Mouse (Mus musculus) embryonic facial prominence, embryonic 14.5 days (tissue): ENCODE results near the gene Hic2. TPM values are rescaled to one million over a fixed set of nuclear protein-coding genes. Genes with fewer than 3 reads are reported as not detected.

Source experiments
- ATAC-seq: fragments of 200-750 bp; cut with Nextera tagmentation; 2 replicates; pipeline ENCODE4 v1.8.0; 2017; ENCODE audit warnings: low read depth, moderate number of reproducible peaks, moderate TSS enrichment
- DNase-seq: peaks from one replicate; pipeline ENCODE4 v3.0.0-alpha.2; 2015; ENCODE audit warnings: low spot score
- H3K27ac ChIP-seq: fragments of 300-500 bp; sonication (generic); replicated peaks from 2 replicates; pipeline ENCODE4 v1.5.1; 2014; ENCODE audit warnings: low read depth, mild to moderate bottlenecking, low read length, moderate library complexity
- H3K27me3 ChIP-seq: fragments of 300-500 bp; sonication (generic); replicated peaks from 2 replicates; pipeline ENCODE4 v1.6.1; 2014; ENCODE audit warnings: low read length; ENCODE audit not compliant: control insufficient read depth, insufficient read depth
- H3K36me3 ChIP-seq: fragments of 300-500 bp; sonication (generic); 2 replicates; pipeline ENCODE4 v1.6.1; 2014; ENCODE audit warnings: low read length, mixed read lengths; ENCODE audit not compliant: control insufficient read depth, insufficient read depth
- H3K4me1 ChIP-seq: fragments of 300-500 bp; sonication (generic); 2 replicates; pipeline ENCODE4 v1.6.1; 2014; ENCODE audit warnings: antibody characterized with exemption, low read length; ENCODE audit not compliant: control insufficient read depth, insufficient read depth
- H3K4me2 ChIP-seq: fragments of 300-500 bp; sonication (generic); 2 replicates; pipeline ENCODE4 v1.6.1; 2014; ENCODE audit warnings: low read depth, mild to moderate bottlenecking, low read length, moderate library complexity, mixed read lengths
- H3K4me3 ChIP-seq: fragments of 300-500 bp; sonication (generic); 2 replicates; pipeline ENCODE4 v1.5.1; 2014; ENCODE audit warnings: low read depth, mild to moderate bottlenecking, low read length
- H3K9ac ChIP-seq: fragments of 300-500 bp; sonication (generic); 2 replicates; pipeline ENCODE4 v1.6.1; 2014; ENCODE audit warnings: low read depth, mild to moderate bottlenecking, low read length, moderate library complexity, mixed read lengths
- H3K9me3 ChIP-seq: fragments of 300-500 bp; sonication (generic); 2 replicates; pipeline ENCODE4 v1.6.1; 2016; ENCODE audit warnings: low read length; ENCODE audit not compliant: control insufficient read depth
- WGBS: fragments of 180-500 bp; shearing (Covaris S2); extraction: QIAGEN DNeasy Blood & Tissue Kit; methylation state at CpG from one replicate; pipeline ENCODE4 v1.1.7; 2014; 5-methylcytosine and 5-hydroxymethylcytosine counted together
- polyA plus RNA-seq: library from polyadenylated mRNA; unstranded; fragments of >200 nt; fragmentation: Nextera tagmentation; extraction: Ambion mirVana; gene quantifications from 2 replicates; pipeline ENCODE4 v1.2.1, GENCODE M21; 2014

Gene Hic2
- polyA plus RNA-seq, 1 experiment from 2014 or later, result 3.0 TPM

- no peak for DNase-seq
- H3K36me3 ChIP-seq, result peaks cover 44% of the 10 kb centered on the region
- 93% methylated on average over 9 of the region's 9 CpGs for WGBS
- H3K4me3 ChIP-seq, result no peak overlapping the region
- H3K27me3 ChIP-seq, result no peaks in the 10 kb centered on the region
- no peak overlapping the region for H3K9ac ChIP-seq
- H3K4me2 ChIP-seq, result no peak overlapping the region
- no peak for ATAC-seq
- no peak overlapping the region for H3K27ac ChIP-seq
- H3K4me1 ChIP-seq, result peaks cover 9% of the 10 kb centered on the region; the same call in 1 of the 2 replicates
- no peaks in the 10 kb centered on the region for H3K9me3 ChIP-seq
Observed at GRCm38 (mm10) chr16:17257359-17257821, 24.0 kb downstream of the Hic2 start.

- H3K4me3 ChIP-seq, result no peak overlapping the region
- DNase-seq (no peak), ATAC-seq (no peak)
- H3K9me3 ChIP-seq, result no peaks in the 10 kb centered on the region
- H3K4me1 ChIP-seq, result peaks cover 2% of the 10 kb centered on the region; the same call in 1 of the 2 replicates
- peaks cover 45% of the 10 kb centered on the region for H3K36me3 ChIP-seq
- no peaks in the 10 kb centered on the region for H3K27me3 ChIP-seq
- H3K27ac ChIP-seq, result no peak overlapping the region
- no peak overlapping the region for H3K4me2 ChIP-seq
- 94% methylated on average over 12 of the region's 12 CpGs for WGBS
- no peak overlapping the region for H3K9ac ChIP-seq
Observed at GRCm38 (mm10) chr16:17258917-17259316, 25.5 kb downstream of the Hic2 start.

GRCm38 (mm10) chr16:17261341-17261740, 28.0 kb downstream of the Hic2 start:
- DNase-seq, result no peak
- Histone ChIP-seq H3K9me3 (no peaks in the 10 kb centered on the region), H3K27me3 (no peaks in the 10 kb centered on the region), H3K36me3 (peaks cover 41% of the 10 kb centered on the region), H3K4me1 (no peaks in the 10 kb centered on the region), H3K9ac (no peak overlapping the region), H3K27ac (no peak overlapping the region), H3K4me3 (no peak overlapping the region), H3K4me2 (no peak overlapping the region)
- ATAC-seq, result no peak
- WGBS, result 80% methylated on average over 1 of the region's 1 CpGs

- no peak overlapping the region for H3K9ac ChIP-seq
- no peaks in the 10 kb centered on the region for H3K4me1 ChIP-seq
- no peak overlapping the region for H3K4me2 ChIP-seq
- 0 out of 2 replicates have a peak, but pooled peaks cover 9% of the 10 kb centered on the region for H3K36me3 ChIP-seq
- no peaks in the 10 kb centered on the region for H3K27me3 ChIP-seq
- no peak for ATAC-seq
- no peak overlapping the region for H3K27ac ChIP-seq
- no peak for DNase-seq
- peaks cover 5% of the 10 kb centered on the region for H3K9me3 ChIP-seq
- no peak overlapping the region for H3K4me3 ChIP-seq
- WGBS, result 87% methylated on average over 3 of the region's 3 CpGs
Observed at GRCm38 (mm10) chr16:17266113-17266512, 32.7 kb downstream of the Hic2 start.

- no peaks in the 10 kb centered on the region for H3K4me1 ChIP-seq
- peaks cover 5% of the 10 kb centered on the region for H3K9me3 ChIP-seq
- H3K27me3 ChIP-seq, result no peaks in the 10 kb centered on the region
- DNase-seq (no peak), ATAC-seq (no peak)
- H3K9ac ChIP-seq, result no peak overlapping the region
- H3K4me2 ChIP-seq, result no peak overlapping the region
- no peak overlapping the region for H3K4me3 ChIP-seq
- no peaks in the 10 kb centered on the region for H3K36me3 ChIP-seq
- H3K27ac ChIP-seq, result no peak overlapping the region
- WGBS, result 84% methylated on average over 5 of the region's 5 CpGs
Observed at GRCm38 (mm10) chr16:17267937-17268336, 34.6 kb downstream of the Hic2 start.

- Histone ChIP-seq H3K4me2 (no peak overlapping the region), H3K9me3 (peaks cover 5% of the 10 kb centered on the region), H3K27me3 (no peaks in the 10 kb centered on the region), H3K4me1 (no peaks in the 10 kb centered on the region), H3K36me3 (no peaks in the 10 kb centered on the region), H3K9ac (no peak overlapping the region), H3K4me3 (no peak overlapping the region), H3K27ac (no peak overlapping the region)
- no peak for DNase-seq
- ATAC-seq, result no peak
- 94% methylated on average over 5 of the region's 5 CpGs for WGBS
Observed at GRCm38 (mm10) chr16:17269872-17270271, 36.5 kb downstream of the Hic2 start.

GRCm38 (mm10) chr16:17271124-17271523, 37.8 kb downstream of the Hic2 start:
- no peak overlapping the region for H3K4me3 ChIP-seq
- H3K4me1 ChIP-seq, result no peaks in the 10 kb centered on the region
- no peak overlapping the region for H3K4me2 ChIP-seq
- no peaks in the 10 kb centered on the region for H3K27me3 ChIP-seq
- H3K36me3 ChIP-seq, result no peaks in the 10 kb centered on the region
- no peak for DNase-seq
- no peak overlapping the region for H3K9ac ChIP-seq
- H3K9me3 ChIP-seq, result peaks cover 5% of the 10 kb centered on the region
- no peak for ATAC-seq
- no peak overlapping the region for H3K27ac ChIP-seq
- 64% methylated on average over 4 of the region's 4 CpGs for WGBS

- Histone ChIP-seq H3K4me1 (peaks cover 4% of the 10 kb centered on the region; the same call in 1 of the 2 replicates), H3K9ac (no peak overlapping the region), H3K27me3 (peaks cover under 1% of the 10 kb centered on the region; the same call in 1 of the 2 replicates), H3K36me3 (no peaks in the 10 kb centered on the region), H3K4me2 (no peak overlapping the region), H3K4me3 (no peak overlapping the region), H3K27ac (no peak overlapping the region), H3K9me3 (peaks cover 5% of the 10 kb centered on the region)
- ATAC-seq (no peak), DNase-seq (no peak)
- 75% methylated on average over 6 of the region's 6 CpGs for WGBS
Observed at GRCm38 (mm10) chr16:17271856-17272255, 38.5 kb downstream of the Hic2 start.

GRCm38 (mm10) chr16:17275721-17276120, 42.3 kb downstream of the Hic2 start, which contains the start of gene Tmem191c:
Gene Tmem191c, plus strand, starts transcription at chr16:17276077.
- Histone ChIP-seq H3K4me3 (peak within 1 kb of the TSS; percentile 58), H3K27me3 (peaks cover 22% of the 10 kb centered on the region), H3K4me1 (peaks cover 17% of the 10 kb centered on the region), H3K4me2 (peak within 1 kb of the TSS; percentile 94), H3K9me3 (peaks cover 4% of the 10 kb centered on the region), H3K36me3 (peaks cover 13% of the 10 kb centered on the region; the same call in 1 of the 2 replicates), H3K27ac (no peak within 1 kb of the TSS; the same call in 1 of the 2 replicates), H3K9ac (peak within 1 kb of the TSS; percentile 69)
- ATAC-seq, result no peak
- 60% methylated on average over 7 of the region's 7 CpGs for WGBS
- no peak for DNase-seq
